Mouse (Mus musculus): ENCODE data around the gene Vps51.
A peak's percentile ranks its signal among the peaks of the same experiment; 100 is the strongest.

The Vps51 gene

DNA sequence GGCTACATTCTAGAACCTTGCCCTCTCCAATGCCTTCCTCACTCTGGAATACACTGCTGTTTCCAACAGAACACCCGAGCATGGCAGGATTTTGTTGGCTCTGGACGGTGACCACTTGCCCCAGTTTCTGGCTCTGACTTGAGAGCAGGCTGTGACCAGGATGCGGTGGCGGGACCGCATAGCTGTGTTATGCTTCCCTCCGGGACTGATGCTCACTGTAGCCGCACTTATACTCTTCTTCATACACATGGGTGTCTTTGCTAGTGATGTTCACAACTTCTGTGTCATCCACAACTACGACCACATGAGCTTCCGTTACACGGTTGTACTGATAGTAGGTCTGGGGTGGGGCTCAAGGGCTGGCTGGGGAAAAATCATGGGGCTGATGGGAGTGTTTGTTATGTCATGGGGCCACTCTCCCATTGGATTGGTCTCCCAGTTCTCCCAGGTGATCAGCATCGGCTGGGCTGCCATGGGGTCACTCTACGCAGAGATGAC is 3.0 kb upstream of the Vps51 start, which contains the start of gene Tmem262:
Gene Tmem262, plus strand, starts transcription at position 51 of the 498 bp plus-strand sequence.
- no peak for DNase-seq

GRCm38 (mm10) chr19:6073889-6074288 is 3.1 kb downstream of the Vps51 start:
- no peak for DNase-seq

- no peak for DNase-seq
Observed at GRCm38 (mm10) chr19:6071261-6071660, 5.8 kb downstream of the Vps51 start.

DNA sequence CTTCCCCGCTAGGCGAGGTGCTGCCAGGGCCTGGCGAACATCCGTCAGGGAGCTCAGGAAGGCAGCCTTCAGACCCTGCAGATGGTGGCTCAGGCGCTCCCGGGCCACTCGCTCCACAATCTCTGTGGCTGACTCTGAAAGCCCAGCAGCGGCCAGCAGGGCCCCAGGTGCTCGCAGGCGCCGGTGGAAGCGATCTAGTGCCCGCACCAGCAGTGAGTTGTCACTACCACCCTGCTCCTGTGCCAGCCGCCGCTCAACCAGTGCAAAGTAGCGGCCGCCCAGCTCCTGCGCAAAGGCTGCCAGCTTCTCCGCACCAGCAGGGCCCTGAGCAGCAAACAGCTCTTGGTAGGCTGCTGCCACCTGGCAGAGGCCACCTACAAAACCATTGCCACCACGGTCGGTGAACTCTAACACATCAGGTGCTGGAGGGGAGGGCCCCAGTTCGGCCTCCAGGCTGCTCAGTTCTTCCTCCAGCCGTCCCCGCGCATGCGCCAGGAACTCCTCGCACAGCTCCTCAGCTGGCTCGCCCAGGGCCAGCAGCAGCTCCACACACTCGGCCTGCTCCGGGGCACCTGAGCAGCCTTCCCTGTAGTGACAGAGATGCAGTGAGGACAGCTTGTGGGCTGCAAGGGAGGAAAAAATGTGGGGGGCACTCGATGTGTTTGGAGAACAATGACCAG is 6.3 kb downstream of the Vps51 start:
- DNase-seq, result no peak

- DNase-seq, result no peak
Observed at GRCm38 (mm10) chr19:6069851-6070250, 7.2 kb downstream of the Vps51 start.

DNA sequence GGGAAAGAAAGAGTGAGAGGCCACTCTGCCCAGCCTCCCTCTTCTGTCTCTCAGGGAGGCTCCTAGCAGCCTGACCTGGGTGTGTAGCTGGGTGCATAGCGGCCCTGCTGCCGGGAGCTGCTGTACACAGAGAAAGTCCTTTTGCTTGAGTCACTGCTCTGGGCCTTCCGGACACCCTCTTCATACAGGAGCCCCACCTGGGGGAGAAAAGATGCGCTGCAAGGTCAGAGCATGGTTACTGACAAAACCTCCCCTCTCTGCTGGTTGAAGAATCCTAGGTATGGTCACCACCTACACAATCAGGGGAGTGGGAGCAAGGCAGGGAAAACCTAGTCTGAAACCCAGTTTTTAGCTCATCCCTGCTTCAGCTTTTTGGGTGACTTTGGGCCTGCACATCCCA is 8.1 kb downstream of the Vps51 start:
- DNase-seq, result no peak

DNA sequence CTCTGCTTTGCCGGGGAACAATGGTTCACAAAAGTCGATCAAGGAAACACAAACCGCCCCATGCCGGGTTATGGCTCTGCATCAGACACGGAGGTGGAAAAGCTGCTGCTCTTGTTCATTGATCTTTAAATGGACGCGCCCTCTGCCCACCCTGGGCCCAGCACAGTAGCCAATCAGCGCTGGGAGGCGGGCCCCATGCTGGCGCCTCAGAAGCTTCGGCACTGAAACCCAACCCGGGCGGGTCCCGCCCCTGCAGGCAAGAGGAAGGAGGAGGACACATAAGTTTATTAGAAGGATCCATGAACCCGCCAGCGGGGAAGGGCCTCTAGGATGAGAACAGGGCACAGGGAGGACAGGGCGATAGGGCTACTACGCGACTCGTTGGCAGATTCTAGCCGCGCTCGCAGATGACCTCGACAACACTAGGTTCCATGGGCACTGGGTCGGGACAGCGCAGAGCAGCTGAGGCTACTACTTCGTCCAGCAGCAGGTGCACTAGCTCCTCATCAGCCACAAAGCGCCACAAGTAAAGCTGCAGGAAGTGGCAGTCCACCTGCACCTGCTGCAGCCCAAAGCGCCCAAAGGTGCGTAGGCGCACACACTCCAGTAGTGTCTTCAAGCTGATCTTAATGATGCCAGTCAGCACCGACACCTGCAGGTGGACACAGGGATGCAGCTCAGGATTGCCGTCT is 9.2 kb downstream of the Vps51 start, which contains the start of gene Tm7sf2:
Gene Tm7sf2, minus strand, starts transcription at position 650 of the 692 bp plus-strand sequence.
- DNase-seq, result peak; percentile 94

GRCm38 (mm10) chr19:6067011-6067723 is 9.9 kb downstream of the Vps51 start:
- peak; percentile 87 for DNase-seq

GRCm38 (mm10) chr19:6066571-6066970 is 10.5 kb downstream of the Vps51 start:
- no peak for DNase-seq

- no peak for DNase-seq
Observed at GRCm38 (mm10) chr19:6063081-6063480, 13.9 kb downstream of the Vps51 start.

DNA sequence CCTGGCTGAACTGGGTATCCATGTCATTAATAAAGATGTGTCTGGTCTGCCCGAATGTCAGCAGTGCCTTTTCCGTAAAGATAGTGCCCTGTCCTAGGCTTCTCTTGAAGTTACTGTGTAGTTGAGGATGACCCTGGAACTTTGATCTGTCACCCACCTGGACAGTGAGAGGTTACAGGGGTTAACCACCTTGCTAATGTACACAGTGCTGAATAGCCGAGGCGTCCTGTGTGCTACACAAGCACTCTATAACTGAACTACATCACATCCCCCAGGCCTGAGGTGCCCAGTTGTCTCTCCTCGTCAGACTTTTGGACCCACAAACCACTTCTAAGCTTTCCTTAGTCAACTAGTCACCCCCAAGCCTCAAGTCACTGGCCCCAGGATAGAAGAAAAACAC is 14.6 kb downstream of the Vps51 start:
- DNase-seq, result no peak

DNA sequence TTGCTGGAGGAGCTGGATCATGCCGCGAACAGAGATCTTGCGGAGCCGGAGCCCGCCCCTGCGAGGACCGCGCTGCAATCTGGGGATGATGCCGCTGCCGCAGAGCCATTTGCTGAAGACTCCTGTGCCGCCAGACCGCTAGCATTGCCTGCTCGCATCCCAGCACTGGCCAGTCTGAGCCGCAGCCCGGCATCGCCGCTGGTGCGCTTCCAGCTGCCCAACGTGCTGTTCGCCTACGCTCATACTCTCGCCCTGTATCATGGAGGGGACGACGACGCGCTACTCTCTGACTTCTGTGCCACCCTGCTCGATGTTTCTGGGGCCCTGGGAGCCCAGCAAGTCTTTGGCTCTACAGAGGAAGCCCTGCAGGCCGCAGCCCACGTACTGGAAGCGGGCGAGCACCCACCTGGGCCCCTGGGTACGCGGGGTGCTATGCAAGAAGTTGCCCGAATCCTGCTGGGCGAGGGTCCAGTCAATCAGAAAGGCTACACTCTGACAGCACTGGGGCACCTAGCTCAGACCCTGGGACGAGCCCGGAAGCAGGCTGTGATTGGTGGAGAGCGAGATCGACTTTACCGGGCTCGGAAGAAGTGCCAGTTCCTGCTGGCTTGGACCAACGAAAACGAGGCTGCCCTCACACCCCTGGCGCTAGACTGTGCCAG is 15.3 kb downstream of the Vps51 start:
- peak; percentile 58 for DNase-seq

GRCm38 (mm10) chr19:6061021-6061533 is 16.0 kb downstream of the Vps51 start, which contains the start of gene Znhit2:
Gene Znhit2, plus strand, starts transcription at chr19:6061192.
- peak; percentile 97 for DNase-seq

- no peak for DNase-seq
Observed at GRCm38 (mm10) chr19:6058966-6059365, 18.1 kb downstream of the Vps51 start.

DNA sequence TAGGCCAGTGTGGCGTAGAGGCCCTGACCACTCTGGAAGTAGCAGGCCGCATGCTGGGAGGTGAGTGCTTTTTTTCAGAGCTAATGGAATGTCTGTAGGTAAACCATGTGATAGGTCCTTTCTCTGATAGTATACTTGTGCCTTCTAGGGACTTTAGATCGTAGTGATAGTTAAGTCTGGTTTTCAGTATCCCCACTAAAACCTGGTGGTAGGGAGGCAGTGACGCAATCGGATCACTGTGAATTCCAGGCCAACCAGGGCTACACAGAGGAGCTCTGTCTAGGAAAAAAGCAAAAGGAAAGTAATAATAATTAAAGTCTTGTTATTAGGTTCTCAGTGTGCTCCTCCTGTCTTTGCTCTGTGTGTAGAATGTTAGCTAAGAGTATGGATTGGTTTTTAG is 18.5 kb downstream of the Vps51 start:
- no peak for DNase-seq

DNA sequence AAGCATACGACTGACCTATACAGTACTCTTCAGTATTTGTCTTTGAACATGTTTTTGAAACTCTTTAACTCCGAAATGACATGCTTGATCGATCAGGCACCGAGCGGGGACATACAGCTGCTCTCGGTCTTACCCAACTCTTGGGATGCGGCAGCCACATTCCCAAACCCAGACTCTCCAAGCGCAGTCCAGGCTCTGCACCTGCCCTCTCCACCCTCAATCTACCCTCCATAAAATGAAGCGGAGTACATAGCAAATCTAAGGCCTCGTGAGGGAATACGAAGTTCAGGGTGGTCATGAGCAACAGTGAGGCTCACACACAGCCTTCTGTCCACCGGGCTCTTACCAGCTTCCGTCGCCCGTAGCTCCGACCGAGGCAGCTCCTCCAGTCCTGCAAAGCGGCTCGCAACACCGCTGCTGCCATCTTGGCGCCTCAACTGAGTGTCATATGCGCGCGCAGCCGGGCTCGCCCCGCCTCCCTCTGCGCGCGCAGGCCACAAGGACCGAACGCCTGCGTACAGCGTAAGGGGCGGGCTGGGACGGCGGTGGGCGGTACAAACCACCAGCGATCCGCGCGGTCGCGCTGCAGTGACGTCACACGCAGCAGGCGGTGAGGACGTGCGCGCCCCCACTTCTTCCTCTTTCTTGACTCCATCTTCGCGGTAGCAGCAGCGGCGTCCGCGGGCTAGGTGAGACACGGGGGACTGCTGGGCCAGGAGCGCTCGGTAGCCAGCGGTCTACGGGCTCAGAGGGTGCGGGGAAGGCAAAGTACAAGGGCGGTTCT is 19.5 kb downstream of the Vps51 start, which contains the start of the genes Mrpl49 and Fau:
Gene Mrpl49, minus strand, starts transcription at position 473 of the 784 bp plus-strand sequence.
Gene Fau, plus strand, starts transcription at position 532 of the 784 bp plus-strand sequence.
- DNase-seq, result peak; percentile 99

DNA sequence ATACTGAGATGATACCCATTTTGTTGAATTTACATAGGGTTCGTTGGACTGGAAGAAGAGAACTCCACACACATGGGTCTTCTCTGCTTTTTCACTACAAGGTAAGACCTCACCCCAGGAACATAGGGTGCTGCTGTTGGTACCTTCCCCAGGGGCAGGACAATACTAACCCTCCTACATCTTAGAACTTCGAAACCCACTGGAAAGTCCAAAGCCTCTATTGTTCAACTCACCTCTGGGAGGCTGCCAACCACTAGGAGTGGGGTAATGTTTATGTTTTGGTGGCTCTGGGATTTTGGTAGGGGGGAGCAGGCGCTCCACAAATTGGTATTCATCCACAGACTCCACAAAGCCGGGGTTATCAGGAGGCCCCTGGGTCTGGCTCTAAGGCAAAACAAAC is 20.3 kb downstream of the Vps51 start:
- DNase-seq, result no peak

GRCm38 (mm10) chr19:6054296-6054695 is 22.7 kb downstream of the Vps51 start:
- no peak for DNase-seq

DNA sequence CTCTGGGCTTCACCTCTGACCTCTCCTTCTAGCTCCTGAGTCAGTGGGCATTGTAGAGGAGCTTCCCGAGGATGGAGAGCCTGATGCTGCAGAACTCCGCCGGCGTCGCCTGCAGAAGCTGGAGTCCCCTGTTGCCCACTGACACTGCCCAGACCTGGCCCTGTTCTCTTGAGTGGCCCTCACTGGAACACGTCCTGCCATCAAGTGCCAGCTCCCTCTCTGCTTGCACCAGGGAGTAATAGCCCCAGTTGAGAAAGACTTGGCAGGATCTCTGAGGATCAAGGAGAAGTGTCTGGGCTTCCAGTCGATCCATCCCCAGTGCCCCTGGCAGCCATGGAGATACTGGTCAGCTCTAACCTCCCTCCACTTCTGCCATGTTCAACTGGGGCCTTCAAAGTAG is 24.5 kb downstream of the Vps51 start:
- DNase-seq, result no peak

- DNase-seq, result no peak
Observed at GRCm38 (mm10) chr19:6048681-6049410, 28.2 kb downstream of the Vps51 start.

- no peak for DNase-seq
Observed at GRCm38 (mm10) chr19:6047899-6048166, 29.2 kb downstream of the Vps51 start.
